In genomic region chr5:125102352-125102751, GRCm38 (mm10) we compare ENCODE assay signal across 11 mouse cellular contexts.
A peak's percentile ranks its signal among the peaks of the same experiment; 100 is the strongest.
DNase-seq lines count a peak whose midpoint lies in the region; ATAC-seq and TF ChIP-seq lines count a peak whose summit lies in the region.
"Had no signal": no experiment of that assay in that cellular context is flagged by ENCODE, and none has a peak within 500 bp of the region (broad histone marks: within the 10 kb centered on the region; RNA-seq: fewer than 3 reads in every experiment).

No protein-coding gene starts in this region.

- TF ChIP-seq EP300 in heart, postnatal 0 days (IDR thresholded peaks at IDR 0.05; ENCODE audit: low read depth): no peak

- H3K4me1 ChIP-seq in heart, postnatal 0 days (ENCODE audit: control insufficient read depth, insufficient read depth): peaks cover 17% of the 10 kb centered on the region; the same call in 1 of the 2 replicates
- H3K4me1 ChIP-seq in embryonic facial prominence, embryonic 12.5 days: peaks cover 28% of the 10 kb centered on the region
- H3K4me1 ChIP-seq in hindbrain, embryonic 16.5 days (ENCODE audit: control insufficient read depth, insufficient read depth, low read depth, low read length): peaks cover 24% of the 10 kb centered on the region
- H3K4me1 ChIP-seq in midbrain, embryonic 16.5 days (ENCODE audit: control insufficient read depth, insufficient read depth, low read length): peaks cover 13% of the 10 kb centered on the region

- intact Hi-C loops in heart, postnatal 25 days (cut with DNase I): no loop called here
- intact Hi-C loops in left cerebral cortex, postnatal 36 days (cut with DNase I): no loop called here

- H3K4me2 ChIP-seq in heart, postnatal 0 days (ENCODE audit: low read depth, low read length): no peak overlapping the region
- H3K4me2 ChIP-seq in embryonic facial prominence, embryonic 12.5 days (replicated peaks): no peak overlapping the region
- no peak overlapping the region for H3K4me2 ChIP-seq in hindbrain, embryonic 16.5 days (ENCODE audit: low read length)
- no peak overlapping the region for H3K4me2 ChIP-seq in midbrain, embryonic 16.5 days (ENCODE audit: low read length)

- H3K4me3 ChIP-seq in heart, postnatal 0 days (ENCODE audit: low read depth, low read length): no peak overlapping the region
- H3K4me3 ChIP-seq in embryonic facial prominence, embryonic 12.5 days: no peak overlapping the region
- H3K4me3 ChIP-seq in hindbrain, embryonic 16.5 days (ENCODE audit: low read length): no peak overlapping the region
- H3K4me3 ChIP-seq in midbrain, embryonic 16.5 days (ENCODE audit: low read depth, low read length): no peak overlapping the region

- H3K27ac ChIP-seq in heart, postnatal 0 days (ENCODE audit: low read depth): 0 out of 2 replicates have a peak overlapping the region, but pooled peaks have one; percentile 34
- H3K27ac ChIP-seq in embryonic facial prominence, embryonic 12.5 days: peak overlapping the region; percentile 81
- peak overlapping the region; percentile 81 for H3K27ac ChIP-seq in hindbrain, embryonic 16.5 days (ENCODE audit: low read depth, low read length)
- peak overlapping the region; percentile 82 for H3K27ac ChIP-seq in midbrain, embryonic 16.5 days (ENCODE audit: low read length)

- DNase-seq in heart, postnatal 0 days (ENCODE audit: low spot score): no peak
- no peak for DNase-seq in heart, postnatal 25 days (ENCODE audit: low spot score)
- no peak for DNase-seq in adrenal gland, postnatal 36 days
- no peak for DNase-seq in left cerebral cortex, postnatal 36 days (ENCODE audit: low spot score in 2 of 2)
- DNase-seq in layer of hippocampus, adult 9-11 months: no peak
- DNase-seq: cerebellum, postnatal 25 days; gastrocnemius, postnatal 14 days had no signal

- no peak overlapping the region for H3K9ac ChIP-seq in heart, postnatal 0 days (replicated peaks; ENCODE audit: low read depth, low read length)
- H3K9ac ChIP-seq in embryonic facial prominence, embryonic 12.5 days: no peak overlapping the region
- H3K9ac ChIP-seq in hindbrain, embryonic 16.5 days (ENCODE audit: low read depth, low read length): no peak overlapping the region
- no peak overlapping the region; the same call in 1 of the 2 replicates for H3K9ac ChIP-seq in midbrain, embryonic 16.5 days (ENCODE audit: low read depth, low read length)

- no peaks in the 10 kb centered on the region for H3K27me3 ChIP-seq in heart, postnatal 0 days (ENCODE audit: control insufficient read depth, insufficient read depth, low read length)
- no peaks in the 10 kb centered on the region for H3K27me3 ChIP-seq in embryonic facial prominence, embryonic 12.5 days
- H3K27me3 ChIP-seq in hindbrain, embryonic 16.5 days (replicated peaks; ENCODE audit: control insufficient read depth, insufficient read depth, low read length): no peaks in the 10 kb centered on the region
- H3K27me3 ChIP-seq in midbrain, embryonic 16.5 days (ENCODE audit: control insufficient read depth, insufficient read depth, low read depth, low read length): no peaks in the 10 kb centered on the region

- no peak for ATAC-seq in heart, postnatal 0 days (ENCODE audit: insufficient read depth, low read depth)
- ATAC-seq in embryonic facial prominence, embryonic 12.5 days (ENCODE audit: insufficient number of reproducible peaks, insufficient read depth, low FRiP score, low TSS enrichment): no peak
- ATAC-seq in hindbrain, embryonic 16.5 days: no peak
- ATAC-seq in midbrain, embryonic 16.5 days: no peak
- ATAC-seq: CD4-positive, CD25-positive, alpha-beta regulatory T cell, adult 4 months had no signal

- peaks cover 50% of the 10 kb centered on the region for H3K36me3 ChIP-seq in heart, postnatal 0 days (replicated peaks; ENCODE audit: control insufficient read depth, insufficient read depth, low read length)
- peaks cover 76% of the 10 kb centered on the region for H3K36me3 ChIP-seq in embryonic facial prominence, embryonic 12.5 days
- peaks cover 20% of the 10 kb centered on the region for H3K36me3 ChIP-seq in hindbrain, embryonic 16.5 days (ENCODE audit: control insufficient read depth, insufficient read depth, low read length)
- peaks cover 7% of the 10 kb centered on the region; the same call in 1 of the 2 replicates for H3K36me3 ChIP-seq in midbrain, embryonic 16.5 days (ENCODE audit: control insufficient read depth, insufficient read depth, low read length)

- TF ChIP-seq CTCF in heart, postnatal 0 days (IDR thresholded peaks at IDR 0.05; ENCODE audit: low read depth): no peak

- 40% methylated on average over 8 of the region's 8 CpGs for WGBS in heart, postnatal 0 days
- WGBS in embryonic facial prominence, embryonic 12.5 days: 75% methylated on average over 8 of the region's 8 CpGs
- WGBS in hindbrain, embryonic 16.5 days: 55% methylated on average over 7 of the region's 8 CpGs
- WGBS in midbrain, embryonic 16.5 days: 56% methylated on average over 8 of the region's 8 CpGs

- H3K9me3 ChIP-seq in heart, postnatal 0 days (replicated peaks; ENCODE audit: control insufficient read depth, low read length): no peaks in the 10 kb centered on the region
- no peaks in the 10 kb centered on the region for H3K9me3 ChIP-seq in embryonic facial prominence, embryonic 12.5 days
- H3K9me3 ChIP-seq in hindbrain, embryonic 16.5 days (ENCODE audit: control insufficient read depth, low read length): no peaks in the 10 kb centered on the region
- H3K9me3 ChIP-seq in midbrain, embryonic 16.5 days (replicated peaks; ENCODE audit: control insufficient read depth, low read length, poor library complexity, severe bottlenecking): no peaks in the 10 kb centered on the region
